Mouse (Mus musculus): ENCODE results near the gene Cyp3a44. TPM values are rescaled to one million over a fixed set of nuclear protein-coding genes. Genes with fewer than 3 reads are reported as not detected.
"Not testable (repeated sequence)": the region's sequence is repeated elsewhere in the genome, so short reads cannot be mapped to it uniquely, and the experiment has no call there.

The Cyp3a44 gene
- total RNA-seq (2021) = not detected

- not testable (repeated sequence) for DNase-seq
Observed at GRCm38 (mm10) chr5:145805796-145806195, at the start of gene Cyp3a44. Gene Cyp3a44 (minus strand): TSS chr5:145805874.

GRCm38 (mm10) chr5:145800229-145800628 is 5.4 kb downstream of the Cyp3a44 start:
- not testable (repeated sequence) for DNase-seq

- DNase-seq = not testable (repeated sequence)
Observed at GRCm38 (mm10) chr5:145793232-145793631, 12.4 kb downstream of the Cyp3a44 start.

GRCm38 (mm10) chr5:145737512-145737911 is 68.2 kb downstream of the Cyp3a44 start:
- not testable (repeated sequence) for DNase-seq

Other genes starting within 250 kb of the Cyp3a44 start
- gene Cyp3a41b, start 221.1 kb downstream of the Cyp3a44 start, total RNA-seq (2021) = not detected
- gene Cyp3a41a, start 85.7 kb downstream of the Cyp3a44 start, total RNA-seq (2021) = not detected
- gene Cyp3a11, start 74.1 kb upstream of the Cyp3a44 start, total RNA-seq (2021) = under 1 TPM in 1 of 2 experiments, not detected in 1; 0.12 TPM
- not detected for gene Cyp3a25, start 203.7 kb upstream of the Cyp3a44 start, total RNA-seq (2021)

Measured in heart, postnatal 4 days (tissue).